Mouse (Mus musculus): Measurements from ENCODE around the gene Ptprg. TPM values are rescaled to one million over a fixed set of nuclear protein-coding genes. Genes with fewer than 3 reads are reported as not detected.

The Ptprg gene
- polyA plus RNA-seq, 1 experiment: 16.6 TPM

GRCm38 (mm10) chr14:11640372-11640771 lies 87.0 kb downstream of the Ptprg start:
- Histone ChIP-seq H3K79me3 (ENCODE audit: low read depth) (peaks cover 8% of the 10 kb centered on the region), H3K4me3 (ENCODE audit: insufficient read depth, poor library complexity, severe bottlenecking) (no peak overlapping the region), H3K36me3 (ENCODE audit: control insufficient read depth, insufficient read depth) (no peaks in the 10 kb centered on the region), H3K27me3 (ENCODE audit: control insufficient read depth, insufficient read depth, insufficient read length) (no peaks in the 10 kb centered on the region), H3K79me2 (ENCODE audit: control insufficient read depth, insufficient read depth) (peaks cover 13% of the 10 kb centered on the region), H3ac (ENCODE audit: control insufficient read depth, insufficient read length, low read depth) (no peak overlapping the region)
- no peak for TF ChIP-seq MYOG (IDR thresholded peaks at IDR 0.05; ENCODE audit: control insufficient read depth, extremely low read depth, insufficient read length)
- no peak for TF ChIP-seq USF1 (IDR thresholded peaks at IDR 0.05; ENCODE audit: low read depth)
- TF ChIP-seq CTCF (IDR thresholded peaks at IDR 0.05; ENCODE audit: control insufficient read depth, insufficient read depth, insufficient read length): no peak
- no peak for TF ChIP-seq MYOD1 (IDR thresholded peaks at IDR 0.05; ENCODE audit: control insufficient read depth, insufficient read length, low read depth)
- TF ChIP-seq CEBPB (IDR thresholded peaks at IDR 0.05; ENCODE audit: low read depth): no peak
- TF ChIP-seq MAX (IDR thresholded peaks at IDR 0.05): no peak
- no peak for TF ChIP-seq FOSL1 (IDR thresholded peaks at IDR 0.05; ENCODE audit: insufficient read depth, low read length, poor library complexity, severe bottlenecking)

GRCm38 (mm10) chr14:11640996-11641395 lies 87.7 kb downstream of the Ptprg start:
- H3K79me3 ChIP-seq (ENCODE audit: low read depth): peaks cover 9% of the 10 kb centered on the region
- no peak overlapping the region for H3ac ChIP-seq (ENCODE audit: control insufficient read depth, insufficient read length, low read depth)
- no peaks in the 10 kb centered on the region for H3K36me3 ChIP-seq (ENCODE audit: control insufficient read depth, insufficient read depth)
- H3K27me3 ChIP-seq (ENCODE audit: control insufficient read depth, insufficient read depth, insufficient read length): no peaks in the 10 kb centered on the region
- peaks cover 14% of the 10 kb centered on the region for H3K79me2 ChIP-seq (ENCODE audit: control insufficient read depth, insufficient read depth)
- TF ChIP-seq CTCF (IDR thresholded peaks at IDR 0.05; ENCODE audit: control insufficient read depth, insufficient read depth, insufficient read length) (no peak), CEBPB (IDR thresholded peaks at IDR 0.05; ENCODE audit: low read depth) (peak; percentile 62)
- H3K4me3 ChIP-seq (ENCODE audit: insufficient read depth, poor library complexity, severe bottlenecking): no peak overlapping the region

- H3ac ChIP-seq (ENCODE audit: control insufficient read depth, insufficient read length, low read depth): no peak overlapping the region
- no peak for TF ChIP-seq USF1 (IDR thresholded peaks at IDR 0.05; ENCODE audit: low read depth)
- TF ChIP-seq MYOG (IDR thresholded peaks at IDR 0.05; ENCODE audit: control insufficient read depth, extremely low read depth, insufficient read length): no peak
- no peak for TF ChIP-seq MAX (IDR thresholded peaks at IDR 0.05)
- no peak for TF ChIP-seq MYOD1 (IDR thresholded peaks at IDR 0.05; ENCODE audit: control insufficient read depth, insufficient read length, low read depth)
- TF ChIP-seq CEBPB (IDR thresholded peaks at IDR 0.05; ENCODE audit: low read depth): no peak
- no peak for TF ChIP-seq FOSL1 (IDR thresholded peaks at IDR 0.05; ENCODE audit: insufficient read depth, low read length, poor library complexity, severe bottlenecking)
- TF ChIP-seq CTCF (IDR thresholded peaks at IDR 0.05; ENCODE audit: control insufficient read depth, insufficient read depth, insufficient read length): no peak
- H3K4me3 ChIP-seq (ENCODE audit: insufficient read depth, poor library complexity, severe bottlenecking): no peak overlapping the region
- peaks cover 14% of the 10 kb centered on the region for H3K79me2 ChIP-seq (ENCODE audit: control insufficient read depth, insufficient read depth)
- H3K36me3 ChIP-seq (ENCODE audit: control insufficient read depth, insufficient read depth): no peaks in the 10 kb centered on the region
- peaks cover 9% of the 10 kb centered on the region for H3K79me3 ChIP-seq (ENCODE audit: low read depth)
- H3K27me3 ChIP-seq (ENCODE audit: control insufficient read depth, insufficient read depth, insufficient read length): no peaks in the 10 kb centered on the region
Measured at GRCm38 (mm10) chr14:11642977-11643376, 89.6 kb downstream of the Ptprg start.

- no peak overlapping the region for H3ac ChIP-seq (ENCODE audit: control insufficient read depth, insufficient read length, low read depth)
- no peaks in the 10 kb centered on the region for H3K36me3 ChIP-seq (ENCODE audit: control insufficient read depth, insufficient read depth)
- no peaks in the 10 kb centered on the region for H3K79me2 ChIP-seq (ENCODE audit: control insufficient read depth, insufficient read depth)
- no peaks in the 10 kb centered on the region for H3K27me3 ChIP-seq (ENCODE audit: control insufficient read depth, insufficient read depth, insufficient read length)
- H3K79me3 ChIP-seq (ENCODE audit: low read depth): peaks cover 6% of the 10 kb centered on the region
- H3K4me3 ChIP-seq (ENCODE audit: insufficient read depth, poor library complexity, severe bottlenecking): no peak overlapping the region
- no peak for TF ChIP-seq USF1 (IDR thresholded peaks at IDR 0.05; ENCODE audit: low read depth)
Measured at GRCm38 (mm10) chr14:11657374-11657773, 104.0 kb downstream of the Ptprg start.

GRCm38 (mm10) chr14:11663661-11664215 lies 110.4 kb downstream of the Ptprg start:
- TF ChIP-seq CEBPB (IDR thresholded peaks at IDR 0.05; ENCODE audit: low read depth) (no peak), MYOD1 (IDR thresholded peaks at IDR 0.05; ENCODE audit: control insufficient read depth, insufficient read length, low read depth) (no peak), CTCF (IDR thresholded peaks at IDR 0.05; ENCODE audit: control insufficient read depth, insufficient read depth, insufficient read length) (no peak), FOSL1 (IDR thresholded peaks at IDR 0.05; ENCODE audit: insufficient read depth, low read length, poor library complexity, severe bottlenecking) (no peak), MYOG (IDR thresholded peaks at IDR 0.05; ENCODE audit: control insufficient read depth, extremely low read depth, insufficient read length) (no peak), MAX (IDR thresholded peaks at IDR 0.05) (no peak)
- H3K79me2 ChIP-seq (ENCODE audit: control insufficient read depth, insufficient read depth): no peaks in the 10 kb centered on the region
- H3K79me3 ChIP-seq (ENCODE audit: low read depth): peaks cover 7% of the 10 kb centered on the region
- H3ac ChIP-seq (ENCODE audit: control insufficient read depth, insufficient read length, low read depth): no peak overlapping the region
- H3K36me3 ChIP-seq (ENCODE audit: control insufficient read depth, insufficient read depth): no peaks in the 10 kb centered on the region
- no peaks in the 10 kb centered on the region for H3K27me3 ChIP-seq (ENCODE audit: control insufficient read depth, insufficient read depth, insufficient read length)
- H3K4me3 ChIP-seq (ENCODE audit: insufficient read depth, poor library complexity, severe bottlenecking): no peak overlapping the region

GRCm38 (mm10) chr14:11664302-11664701 lies 111.0 kb downstream of the Ptprg start:
- H3K4me3 ChIP-seq (ENCODE audit: insufficient read depth, poor library complexity, severe bottlenecking): no peak overlapping the region
- no peaks in the 10 kb centered on the region for H3K36me3 ChIP-seq (ENCODE audit: control insufficient read depth, insufficient read depth)
- H3K79me2 ChIP-seq (ENCODE audit: control insufficient read depth, insufficient read depth): no peaks in the 10 kb centered on the region
- TF ChIP-seq CTCF (IDR thresholded peaks at IDR 0.05; ENCODE audit: control insufficient read depth, insufficient read depth, insufficient read length): no peak
- TF ChIP-seq CEBPB (IDR thresholded peaks at IDR 0.05; ENCODE audit: low read depth): no peak
- no peak for TF ChIP-seq USF1 (IDR thresholded peaks at IDR 0.05; ENCODE audit: low read depth)
- no peak for TF ChIP-seq MYOG (IDR thresholded peaks at IDR 0.05; ENCODE audit: control insufficient read depth, extremely low read depth, insufficient read length)
- no peak for TF ChIP-seq MAX (IDR thresholded peaks at IDR 0.05)
- no peak for TF ChIP-seq FOSL1 (IDR thresholded peaks at IDR 0.05; ENCODE audit: insufficient read depth, low read length, poor library complexity, severe bottlenecking)
- TF ChIP-seq MYOD1 (IDR thresholded peaks at IDR 0.05; ENCODE audit: control insufficient read depth, insufficient read length, low read depth): peak; percentile 53
- no peak overlapping the region for H3ac ChIP-seq (ENCODE audit: control insufficient read depth, insufficient read length, low read depth)
- H3K27me3 ChIP-seq (ENCODE audit: control insufficient read depth, insufficient read depth, insufficient read length): no peaks in the 10 kb centered on the region
- peaks cover 7% of the 10 kb centered on the region for H3K79me3 ChIP-seq (ENCODE audit: low read depth)

Measured in C2C12 (cell line).